Comparison of ENCODE assay signal across 8 mouse cellular contexts in genomic region chr11:119268557-119269195, GRCm38 (mm10). TPM values are rescaled to one million over a fixed set of nuclear protein-coding genes. Genes with fewer than 3 reads are reported as not detected.
DNase-seq lines count a peak whose midpoint lies in the region; ATAC-seq lines count a peak whose summit lies in the region.
"Had no signal": no experiment of that assay in that cellular context is flagged by ENCODE, and none has a peak within 500 bp of the region (broad histone marks: within the 10 kb centered on the region; RNA-seq: fewer than 3 reads in every experiment).

No protein-coding gene starts in this region.

- no peaks in the 10 kb centered on the region for H3K79me2 ChIP-seq in macrophage (ENCODE audit: inconsistent target)

- H3K9me3 ChIP-seq in forebrain, embryonic 15.5 days = no peaks in the 10 kb centered on the region

- H3K9ac ChIP-seq in forebrain, embryonic 15.5 days (replicated peaks) = peak overlapping the region; percentile 73

- ATAC-seq in forebrain, embryonic 15.5 days (replicated peaks) = no peak

- peak overlapping the region; percentile 64 for H3K4me2 ChIP-seq in forebrain, embryonic 15.5 days (replicated peaks)

- H3K36me3 ChIP-seq in forebrain, embryonic 15.5 days = peaks cover 8% of the 10 kb centered on the region; the same call in 1 of the 2 replicates
- H3K36me3 ChIP-seq in macrophage (ENCODE audit: inconsistent target) = peaks cover 17% of the 10 kb centered on the region; the same call in 1 of the 2 replicates

- peak; percentile 35 for DNase-seq in retina, postnatal 1 day
- DNase-seq in retina, embryonic 14.5 days (ENCODE audit: low spot score) = no peak
- peak; percentile 50 to 59 for DNase-seq in layer of hippocampus, postnatal 10 days (ENCODE audit: low spot score in 2 of 2)
- no peak for DNase-seq in embryo, embryonic 9.5 days (ENCODE audit: extremely low spot score)
- no peak for DNase-seq in embryo, embryonic 10.5 days (ENCODE audit: low spot score)

- 71% methylated on average over 16 of the region's 16 CpGs for WGBS in forebrain, embryonic 15.5 days
- WGBS in macrophage (ENCODE audit: missing documents) = 79% methylated on average over 16 of the region's 16 CpGs

- H3K4me1 ChIP-seq in forebrain, embryonic 15.5 days = peaks cover 26% of the 10 kb centered on the region

- H3K27ac ChIP-seq in forebrain, embryonic 15.5 days (replicated peaks) = no peak overlapping the region
- H3K27ac ChIP-seq in macrophage = peak overlapping the region; percentile 60

- H3K4me3 ChIP-seq in forebrain, embryonic 15.5 days = peak overlapping the region; percentile 83
- H3K4me3 ChIP-seq in macrophage (ENCODE audit: inconsistent target) = peak overlapping the region; percentile 54

- no peaks in the 10 kb centered on the region for H3K27me3 ChIP-seq in forebrain, embryonic 15.5 days

RNA-seq across cellular contexts. Expression of gene Gaa, which starts 1.0 kb away (rescaled TPM):
- polyA plus RNA-seq in forebrain, embryonic 15.5 days (2015; fragmentation: Nextera tagmentation; extraction: Ambion mirVana) = 43.9 and 49.8 TPM in 2 replicates
- 100 to 1,000 TPM; 131 to 136 TPM for total RNA-seq in layer of hippocampus, postnatal 10 days (2021)
- 100 to 1,000 TPM in 2 of 26 experiments, 10 to 100 TPM in 24; 22.4 to 108 (median 52.3) TPM for total RNA-seq in macrophage (2018; cell fraction: chromatin; rRNA removed)
- 100 to 1,000 TPM in 12 of 26 experiments, 10 to 100 TPM in 14; 62.7 to 145 (median 98.3) TPM for total RNA-seq in macrophage (2018; cell fraction: cytosol; rRNA removed)
- 100 to 1,000 TPM in 23 of 26 experiments, 10 to 100 TPM in 3; 49.1 to 209 (median 135) TPM for total RNA-seq in macrophage (2018; cell fraction: nucleus; rRNA removed)
- polyA plus RNA-seq in macrophage (2018) = 61.8 to 138 TPM (median 92.6 TPM) in 3 replicates

RNA-seq across cellular contexts. Expression of gene Eif4a3, which starts 31.2 kb away (rescaled TPM):
- polyA plus RNA-seq in forebrain, embryonic 15.5 days (2015; fragmentation: Nextera tagmentation; extraction: Ambion mirVana) = 302 and 313 TPM in 2 replicates
- 10 to 100 TPM; 88.9 to 93.0 TPM for total RNA-seq in layer of hippocampus, postnatal 10 days (2021)
- 100 to 1,000 TPM in 6 of 26 experiments, 10 to 100 TPM in 20; 30.8 to 125 (median 89.8) TPM for total RNA-seq in macrophage (2018; cell fraction: chromatin; rRNA removed)
- total RNA-seq in macrophage (2018; cell fraction: cytosol; rRNA removed) = 100 to 1,000 TPM in 20 of 26 experiments, 10 to 100 TPM in 6; 85.6 to 141 (median 111) TPM
- total RNA-seq in macrophage (2018; cell fraction: nucleus; rRNA removed) = 100 to 1,000 TPM in 4 of 26 experiments, 10 to 100 TPM in 22; 38.2 to 124 (median 58.8) TPM
- 73.3 to 139 TPM (median 79.7 TPM) in 3 replicates for polyA plus RNA-seq in macrophage (2018)

RNA-seq across cellular contexts. Expression of gene Card14, which starts 38.9 kb away (rescaled TPM):
- 0.09 and 0.18 TPM in 2 replicates for polyA plus RNA-seq in forebrain, embryonic 15.5 days (2015; fragmentation: Nextera tagmentation; extraction: Ambion mirVana)
- total RNA-seq in layer of hippocampus, postnatal 10 days (2021) = under 1 TPM; 0.25 to 0.38 TPM
- 1 to 10 TPM in 7 of 26 experiments, under 1 TPM in 6, not detected in 13; 0.19 to 2.5 (median 1.1) TPM for total RNA-seq in macrophage (2018; cell fraction: chromatin; rRNA removed)
- under 1 TPM in 20 of 26 experiments, not detected in 6; 0.03 to 0.54 (median 0.27) TPM for total RNA-seq in macrophage (2018; cell fraction: cytosol; rRNA removed)
- 1 to 10 TPM in 6 of 26 experiments, under 1 TPM in 5, not detected in 15; 0.17 to 1.4 (median 1.1) TPM for total RNA-seq in macrophage (2018; cell fraction: nucleus; rRNA removed)
- 0.06 to 0.68 TPM (median 0.22 TPM) in 3 replicates for polyA plus RNA-seq in macrophage (2018)
- total RNA-seq: common myeloid progenitor, adult 5-6 weeks had no signal

RNA-seq across cellular contexts. Expression of gene Ccdc40, which starts 40.3 kb away (rescaled TPM):
- polyA plus RNA-seq in forebrain, embryonic 15.5 days (2015; fragmentation: Nextera tagmentation; extraction: Ambion mirVana) = 12.9 and 13.7 TPM in 2 replicates
- total RNA-seq in layer of hippocampus, postnatal 10 days (2021) = 1 to 10 TPM; 4.8 to 5.2 TPM
- 1 to 10 TPM in 20 of 26 experiments, under 1 TPM in 5, not detected in 1; 0.25 to 8.4 (median 2.0) TPM for total RNA-seq in macrophage (2018; cell fraction: chromatin; rRNA removed)
- 1 to 10 TPM in 3 of 26 experiments, under 1 TPM in 23; 0.33 to 1.3 (median 0.78) TPM for total RNA-seq in macrophage (2018; cell fraction: cytosol; rRNA removed)
- 1 to 10 TPM in 13 of 26 experiments, under 1 TPM in 10, not detected in 3; 0.30 to 2.8 (median 1.2) TPM for total RNA-seq in macrophage (2018; cell fraction: nucleus; rRNA removed)
- polyA plus RNA-seq in macrophage (2018) = 0.67 to 1.2 TPM (median 0.70 TPM) in 3 replicates

RNA-seq across cellular contexts. Expression of gene Tbc1d16, which starts 40.4 kb away (rescaled TPM):
- polyA plus RNA-seq in forebrain, embryonic 15.5 days (2015; fragmentation: Nextera tagmentation; extraction: Ambion mirVana) = 52.4 and 54.6 TPM in 2 replicates
- 100 to 1,000 TPM; 111 to 115 TPM for total RNA-seq in layer of hippocampus, postnatal 10 days (2021)
- 10 to 100 TPM in 8 of 26 experiments, 1 to 10 TPM in 18; 1.0 to 19.4 (median 8.6) TPM for total RNA-seq in macrophage (2018; cell fraction: chromatin; rRNA removed)
- total RNA-seq in macrophage (2018; cell fraction: cytosol; rRNA removed) = 10 to 100 TPM in 1 of 26 experiments, 1 to 10 TPM in 25; 1.7 to 10.2 (median 3.2) TPM
- total RNA-seq in macrophage (2018; cell fraction: nucleus; rRNA removed) = 10 to 100 TPM in 9 of 26 experiments, 1 to 10 TPM in 17; 1.7 to 16.9 (median 5.6) TPM
- polyA plus RNA-seq in macrophage (2018) = 3.2 to 6.5 TPM (median 4.1 TPM) in 3 replicates

Comparison
In these comparisons a context has a peak if more than half of its experiments do, and no peak if none do; other contexts are left out.
1. DNase-seq: peak in retina, postnatal 1 day (single experiment) and layer of hippocampus, postnatal 10 days (2 of 2); none in retina, embryonic 14.5 days (single experiment), embryo, embryonic 9.5 days (single experiment) and embryo, embryonic 10.5 days (single experiment).